Mouse (Mus musculus): ENCODE measurements around the gene Hsp90aa1. TPM values are rescaled to one million over a fixed set of nuclear protein-coding genes. Genes with fewer than 3 reads are reported as not detected.

Hsp90aa1 gene
- polyA plus RNA-seq, 1 experiment from 2014 or later: 1,494 TPM

DNA sequence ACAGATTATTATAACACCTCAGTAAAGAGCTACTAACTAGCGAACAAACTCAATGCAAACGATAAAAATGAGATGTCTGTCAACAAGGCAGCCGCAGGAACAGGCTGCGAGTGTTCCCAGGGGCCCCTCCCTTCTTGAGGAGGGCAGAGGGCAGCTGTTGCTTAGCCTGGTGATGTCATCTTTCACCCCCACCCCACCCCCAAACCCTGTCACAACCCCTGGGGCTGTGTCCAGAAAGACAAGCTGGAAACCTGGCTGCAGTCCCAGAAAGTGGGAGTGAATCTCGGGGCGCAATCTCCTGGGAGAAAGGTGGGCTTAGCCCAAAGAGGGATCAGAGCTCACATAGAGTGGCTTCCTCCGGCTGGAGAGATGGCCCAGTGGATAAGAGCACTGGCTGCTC lies 21.3 kb downstream of the Hsp90aa1 start:
- 60% methylated on average over 7 of the region's 7 CpGs for WGBS
- H3K4me1 ChIP-seq (replicated peaks): 0 out of 2 replicates have a peak, but pooled peaks cover 4% of the 10 kb centered on the region
- H3K4me3 ChIP-seq (replicated peaks): no peak overlapping the region
- no peak overlapping the region for H3K9ac ChIP-seq (replicated peaks)
- no peak overlapping the region for H3K4me2 ChIP-seq (replicated peaks)
- no peak overlapping the region for H3K27ac ChIP-seq
- no peak for ATAC-seq
- no peaks in the 10 kb centered on the region for H3K9me3 ChIP-seq
- peaks cover 6% of the 10 kb centered on the region for H3K36me3 ChIP-seq
- no peaks in the 10 kb centered on the region for H3K27me3 ChIP-seq

DNA sequence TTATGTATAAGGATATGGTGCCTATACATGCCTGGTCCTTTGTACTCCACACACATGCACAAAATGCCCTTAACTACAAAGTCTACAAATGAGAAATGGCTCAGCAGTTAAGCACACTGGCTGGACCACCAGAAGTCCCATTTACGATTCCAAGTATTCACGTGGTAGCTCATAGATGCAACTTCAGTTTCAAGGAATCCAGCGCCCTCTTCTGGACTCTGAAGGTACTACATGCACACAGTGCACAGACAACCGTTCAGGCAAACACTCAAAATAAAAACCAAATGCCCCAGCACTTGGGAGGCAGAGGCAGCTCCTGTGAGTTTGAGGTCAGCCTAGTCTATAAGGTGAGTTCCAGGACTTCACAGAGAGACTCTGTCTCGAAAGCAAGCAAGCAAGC lies 28.3 kb downstream of the Hsp90aa1 start:
- Histone ChIP-seq H3K27ac (no peak overlapping the region), H3K9me3 (no peaks in the 10 kb centered on the region), H3K27me3 (no peaks in the 10 kb centered on the region), H3K9ac (replicated peaks) (no peak overlapping the region), H3K4me2 (replicated peaks) (no peak overlapping the region), H3K36me3 (peaks cover 17% of the 10 kb centered on the region), H3K4me3 (replicated peaks) (no peak overlapping the region), H3K4me1 (replicated peaks) (no peaks in the 10 kb centered on the region)
- no peak for ATAC-seq
- WGBS: 55% methylated on average over 5 of the region's 5 CpGs

DNA sequence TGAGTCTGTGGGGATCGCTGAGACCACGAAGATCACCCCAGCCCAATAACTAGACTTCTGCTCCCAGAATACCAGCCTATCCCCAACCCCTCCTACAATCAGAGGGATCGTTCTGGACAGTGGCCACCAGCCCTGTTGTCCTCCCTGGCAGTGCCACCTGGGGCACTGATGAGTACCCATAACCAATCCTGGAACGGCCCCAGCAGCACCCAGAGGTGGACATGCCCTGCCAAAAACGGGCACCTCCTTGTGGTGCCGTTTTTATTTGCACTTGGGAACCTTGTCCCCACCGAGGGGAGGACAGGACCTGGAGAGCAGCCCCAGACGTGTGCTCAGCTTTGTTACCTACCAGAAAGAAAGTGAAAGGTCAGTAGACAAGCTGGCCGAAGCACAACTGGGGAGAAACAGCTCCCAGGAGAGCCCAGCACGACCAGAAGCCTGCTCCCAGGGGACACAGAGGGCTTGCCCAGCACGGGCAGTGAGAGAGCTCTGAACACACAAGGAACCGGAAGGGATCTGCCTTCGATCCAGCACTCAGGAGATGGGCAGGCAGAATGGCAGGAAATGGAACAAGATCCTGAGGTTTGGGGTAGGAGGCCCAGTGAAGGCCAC lies 35.0 kb downstream of the Hsp90aa1 start:
- Histone ChIP-seq H3K4me3 (replicated peaks) (no peak overlapping the region), H3K36me3 (peaks cover 84% of the 10 kb centered on the region), H3K9ac (replicated peaks) (no peak overlapping the region), H3K9me3 (no peaks in the 10 kb centered on the region), H3K27ac (no peak overlapping the region), H3K27me3 (no peaks in the 10 kb centered on the region), H3K4me2 (replicated peaks) (no peak overlapping the region), H3K4me1 (replicated peaks) (no peaks in the 10 kb centered on the region)
- no peak for ATAC-seq
- WGBS: 90% methylated on average over 13 of the region's 13 CpGs

DNA sequence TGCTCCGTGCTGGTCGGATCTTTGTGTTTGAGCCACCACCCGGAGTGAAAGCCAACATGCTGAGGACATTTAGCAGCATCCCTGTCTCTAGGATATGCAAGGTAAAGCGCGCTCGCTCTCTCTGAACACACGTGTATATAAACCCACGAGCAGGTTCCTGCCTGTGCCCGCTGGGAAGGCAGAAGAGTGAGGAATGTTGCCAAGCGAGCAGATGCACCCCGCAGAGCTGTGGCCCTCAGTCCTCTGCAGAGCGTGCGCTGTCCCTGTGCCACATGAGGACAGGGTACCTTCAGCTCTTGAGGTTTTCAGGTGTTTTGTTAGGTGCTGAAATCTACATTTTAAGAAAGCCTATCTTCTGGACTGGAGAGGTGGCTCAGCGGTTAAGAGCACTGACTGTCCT lies 40.8 kb downstream of the Hsp90aa1 start:
- 95% methylated on average over 14 of the region's 14 CpGs for WGBS
- H3K4me2 ChIP-seq (replicated peaks): no peak overlapping the region
- no peak for ATAC-seq
- peaks cover 99% of the 10 kb centered on the region for H3K36me3 ChIP-seq
- H3K4me1 ChIP-seq (replicated peaks): no peaks in the 10 kb centered on the region
- H3K9me3 ChIP-seq: no peaks in the 10 kb centered on the region
- no peak overlapping the region for H3K9ac ChIP-seq (replicated peaks)
- H3K27me3 ChIP-seq: no peaks in the 10 kb centered on the region
- H3K4me3 ChIP-seq (replicated peaks): no peak overlapping the region
- H3K27ac ChIP-seq: no peak overlapping the region

DNA sequence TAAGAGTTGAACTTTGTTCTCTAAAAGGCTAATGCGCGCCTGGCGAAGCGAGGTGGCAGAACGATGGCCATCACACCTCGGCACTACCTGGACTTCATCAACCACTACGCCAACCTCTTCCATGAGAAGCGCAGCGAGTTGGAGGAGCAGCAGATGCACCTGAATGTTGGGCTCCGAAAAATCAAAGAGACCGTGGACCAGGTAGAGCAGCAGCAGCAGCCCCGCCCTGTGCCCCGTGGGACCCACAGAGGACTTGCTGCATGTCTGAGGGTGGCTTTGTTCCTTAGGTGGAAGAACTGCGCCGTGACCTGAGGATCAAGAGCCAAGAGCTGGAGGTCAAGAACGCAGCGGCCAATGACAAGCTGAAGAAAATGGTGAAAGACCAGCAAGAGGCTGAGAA lies 51.1 kb downstream of the Hsp90aa1 start:
- Histone ChIP-seq H3K27me3 (no peaks in the 10 kb centered on the region), H3K4me1 (replicated peaks) (no peaks in the 10 kb centered on the region), H3K9me3 (no peaks in the 10 kb centered on the region), H3K27ac (no peak overlapping the region), H3K4me2 (replicated peaks) (no peak overlapping the region), H3K9ac (replicated peaks) (no peak overlapping the region), H3K36me3 (peaks cover 97% of the 10 kb centered on the region), H3K4me3 (replicated peaks) (no peak overlapping the region)
- ATAC-seq: no peak
- 98% methylated on average over 17 of the region's 17 CpGs for WGBS

DNA sequence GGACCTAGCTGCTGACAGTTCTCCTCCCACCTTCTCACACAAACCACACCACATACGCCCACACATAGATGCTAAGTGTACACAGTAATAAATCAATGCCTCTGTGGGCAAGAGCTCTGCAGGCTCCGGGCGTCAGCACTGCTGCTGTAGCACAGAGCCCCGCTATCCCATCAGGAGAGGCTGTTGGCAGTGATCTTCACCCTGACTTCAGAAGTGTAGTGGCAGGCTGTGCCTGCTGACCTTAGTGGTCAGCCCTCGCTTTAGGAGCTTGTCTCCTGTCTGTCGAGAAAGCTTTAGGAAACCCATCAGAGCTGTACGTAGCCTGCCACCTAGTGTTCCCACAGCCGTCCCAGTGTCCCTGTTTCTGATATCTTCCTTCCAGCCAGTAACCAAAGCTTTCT lies 52.3 kb downstream of the Hsp90aa1 start:
- Histone ChIP-seq H3K9me3 (no peaks in the 10 kb centered on the region), H3K4me1 (replicated peaks) (no peaks in the 10 kb centered on the region), H3K27ac (no peak overlapping the region), H3K4me2 (replicated peaks) (no peak overlapping the region), H3K9ac (replicated peaks) (no peak overlapping the region), H3K27me3 (no peaks in the 10 kb centered on the region), H3K36me3 (peaks cover 97% of the 10 kb centered on the region), H3K4me3 (replicated peaks) (no peak overlapping the region)
- WGBS: 88% methylated on average over 8 of the region's 8 CpGs
- no peak for ATAC-seq

Small RNA genes within 50 kb of the gene (microRNA-seq; reads per million reads assigned to microRNA genes)
- gene Gm27299: not detected

Other genes with a start within 250 kb of the Hsp90aa1 start
- 92.2 and 93.6 TPM in 2 replicates for gene Dync1h1, start 101.3 kb downstream of the Hsp90aa1 start, polyA plus RNA-seq (2015; fragmentation: Nextera tagmentation; extraction: Ambion mirVana)
- gene 1700001K19Rik, start 20.1 kb downstream of the Hsp90aa1 start, polyA plus RNA-seq (2015; fragmentation: Nextera tagmentation; extraction: Ambion mirVana): 0.28 and 0.39 TPM in 2 replicates
- gene Wdr20, start 35.2 kb upstream of the Hsp90aa1 start, polyA plus RNA-seq (2015; fragmentation: Nextera tagmentation; extraction: Ambion mirVana): 28.3 and 29.9 TPM in 2 replicates
- 12.1 and 12.2 TPM in 2 replicates for gene Mok, start 138.2 kb upstream of the Hsp90aa1 start, polyA plus RNA-seq (2015; fragmentation: Nextera tagmentation; extraction: Ambion mirVana)
- gene Zfp839, start 147.5 kb upstream of the Hsp90aa1 start, polyA plus RNA-seq (2015; fragmentation: Nextera tagmentation; extraction: Ambion mirVana): 3.9 and 4.3 TPM in 2 replicates
- gene Cinp, start 186.4 kb upstream of the Hsp90aa1 start, polyA plus RNA-seq (2015; fragmentation: Nextera tagmentation; extraction: Ambion mirVana): 64.7 and 67.4 TPM in 2 replicates
- gene Tecpr2, start 186.5 kb upstream of the Hsp90aa1 start, polyA plus RNA-seq (2015; fragmentation: Nextera tagmentation; extraction: Ambion mirVana): 6.2 and 6.8 TPM in 2 replicates